Mouse (Mus musculus): ENCODE measurements around the gene Tmem94. TPM values are rescaled to one million over a fixed set of nuclear protein-coding genes. Genes with fewer than 3 reads are reported as not detected.

Gene Tmem94
- total and polyA plus RNA-seq, 3 experiments, result 23.2 to 64.4 (median 38.9) TPM

- TF ChIP-seq ZKSCAN1 (IDR thresholded peaks at IDR 0.05; ENCODE audit: low read depth, low read length) (no peak), MYB (IDR thresholded peaks at IDR 0.05; ENCODE audit: low read depth, low read length) (no peak), POLR2A (IDR thresholded peaks at IDR 0.05; ENCODE audit: control insufficient read depth in 1 of 2, insufficient read depth in 1 of 2, low read depth in 1 of 2, low read length in 2 of 2, poor library complexity in 1 of 2) (no peak), GATA1 (IDR thresholded peaks at IDR 0.05; ENCODE audit: low read depth, low read length) (no peak), ETS1 (IDR thresholded peaks at IDR 0.05; ENCODE audit: low read depth, low read length) (no peak), HCFC1 (IDR thresholded peaks at IDR 0.05; ENCODE audit: low read depth, low read length) (no peak), MAFK (IDR thresholded peaks at IDR 0.05; ENCODE audit: borderline replicate concordance, low read depth, low read length) (no peak)
- H3K27ac ChIP-seq (ENCODE audit: control insufficient read depth, low read depth, low read length), result no peak overlapping the region
These were observed 3.7 kb downstream of the Tmem94 start for GRCm38 (mm10) chr11:115768896-115769295.

GRCm38 (mm10) chr11:115774653-115775052 lies 9.4 kb downstream of the Tmem94 start:
- no peaks in the 10 kb centered on the region for H3K27me3 ChIP-seq (ENCODE audit: control insufficient read depth in 1 of 2, insufficient read depth in 2 of 2, low read length in 2 of 2)
- TF ChIP-seq ZC3H11A (IDR thresholded peaks at IDR 0.05; ENCODE audit: low read depth, low read length), result no peak
- no peak for TF ChIP-seq GABPA (IDR thresholded peaks at IDR 0.05; ENCODE audit: low read depth, low read length)
- no peak for TF ChIP-seq SIN3A (IDR thresholded peaks at IDR 0.05; ENCODE audit: low read length)
- no peak for TF ChIP-seq TCF12 (IDR thresholded peaks at IDR 0.05; ENCODE audit: low read depth, low read length)
- no peak for TF ChIP-seq TAL1 (IDR thresholded peaks at IDR 0.05; ENCODE audit: low read length)
- no peak for TF ChIP-seq CHD2 (IDR thresholded peaks at IDR 0.05; ENCODE audit: low read length)
- TF ChIP-seq POLR2AphosphoS5 (IDR thresholded peaks at IDR 0.05; ENCODE audit: borderline replicate concordance, low read depth, low read length), result no peak
- no peak for TF ChIP-seq KAT2A (conservative IDR thresholded peaks at IDR 0.05; ENCODE audit: low read depth, low read length)
- no peak for TF ChIP-seq NRF1 (IDR thresholded peaks at IDR 0.05; ENCODE audit: insufficient read depth, low read depth, low read length, poor library complexity, severe bottlenecking)
- TF ChIP-seq ZKSCAN1 (IDR thresholded peaks at IDR 0.05; ENCODE audit: low read depth, low read length), result no peak
- TF ChIP-seq RAD21 (IDR thresholded peaks at IDR 0.05; ENCODE audit: low read depth, low read length), result no peak
- no peak for TF ChIP-seq BHLHE40 (IDR thresholded peaks at IDR 0.05; ENCODE audit: borderline replicate concordance, low read depth, low read length)
- no peak for TF ChIP-seq USF2 (IDR thresholded peaks at IDR 0.05; ENCODE audit: borderline replicate concordance in 1 of 2, insufficient read depth in 1 of 2, low read depth in 1 of 2, low read length in 2 of 2)
- no peak for TF ChIP-seq USF1 (IDR thresholded peaks at IDR 0.05; ENCODE audit: low read depth, low read length)
- no peak for TF ChIP-seq UBTF (IDR thresholded peaks at IDR 0.05; ENCODE audit: borderline replicate concordance, insufficient read depth, low read depth, low read length)
- no peak for TF ChIP-seq CTCF (IDR thresholded peaks at IDR 0.05 in 2 of 3, conservative IDR thresholded peaks at IDR 0.05 in 1 of 3; ENCODE audit: control insufficient read depth in 1 of 3, insufficient read depth in 1 of 3, low read depth in 2 of 3, low read length in 3 of 3, poor library complexity in 1 of 3, severe bottlenecking in 1 of 3)
- TF ChIP-seq MYC (IDR thresholded peaks at IDR 0.05; ENCODE audit: low read depth, low read length), result no peak
- no peak for TF ChIP-seq TBP (IDR thresholded peaks at IDR 0.05; ENCODE audit: low read depth, low read length)
- TF ChIP-seq ZMIZ1 (IDR thresholded peaks at IDR 0.05; ENCODE audit: low read depth, low read length), result no peak
- peaks cover 11 to 12% of the 10 kb centered on the region in 2 experiments; a peak in 3 of 4 replicates for H3K4me1 ChIP-seq (ENCODE audit: control insufficient read depth in 1 of 2, insufficient read depth in 2 of 2, low read length in 2 of 2)
- no peak for DNase-seq (ENCODE audit: low read depth, low spot score)
- H3K4me3 ChIP-seq (ENCODE audit: control insufficient read depth in 1 of 2, insufficient read depth in 1 of 2, low read depth in 2 of 2, low read length in 2 of 2), result no peak overlapping the region
- H3K27ac ChIP-seq (ENCODE audit: control insufficient read depth, low read depth, low read length), result no peak overlapping the region
- H3K36me3 ChIP-seq (ENCODE audit: control insufficient read depth in 1 of 2, insufficient read depth in 2 of 2, low read length in 2 of 2), result peaks cover 0 to 9% of the 10 kb centered on the region in 2 experiments; a peak in 3 of 4 replicates
- H3K9ac ChIP-seq (ENCODE audit: control insufficient read depth, low read depth, low read length, poor library complexity, severe bottlenecking), result no peak overlapping the region
- no peaks in the 10 kb centered on the region; the same call in 1 of the 2 replicates for H3K79me2 ChIP-seq (ENCODE audit: control insufficient read depth, insufficient read depth, low read length, poor library complexity)
- H3K9me3 ChIP-seq (replicated peaks; ENCODE audit: insufficient read depth, low read length), result no peaks in the 10 kb centered on the region

More at GRCm38 (mm10) chr11:115768896-115769295, 3.7 kb downstream of the Tmem94 start:
- peaks cover 0 to 6% of the 10 kb centered on the region in 2 experiments; a peak in 2 of 4 replicates for H3K36me3 ChIP-seq (ENCODE audit: control insufficient read depth in 1 of 2, insufficient read depth in 2 of 2, low read length in 2 of 2)
- DNase-seq (ENCODE audit: low read depth, low spot score), result no peak
- H3K79me2 ChIP-seq (ENCODE audit: control insufficient read depth, insufficient read depth, low read length, poor library complexity), result peaks cover 5% of the 10 kb centered on the region; the same call in 1 of the 2 replicates
- H3K4me3 ChIP-seq (ENCODE audit: control insufficient read depth in 1 of 2, insufficient read depth in 1 of 2, low read depth in 2 of 2, low read length in 2 of 2), result no peak overlapping the region
- H3K27me3 ChIP-seq (ENCODE audit: control insufficient read depth in 1 of 2, insufficient read depth in 2 of 2, low read length in 2 of 2), result no peaks in the 10 kb centered on the region
- no peak overlapping the region for H3K9ac ChIP-seq (ENCODE audit: control insufficient read depth, low read depth, low read length, poor library complexity, severe bottlenecking)
- peaks cover 5 to 7% of the 10 kb centered on the region in 2 experiments for H3K4me1 ChIP-seq (ENCODE audit: control insufficient read depth in 1 of 2, insufficient read depth in 2 of 2, low read length in 2 of 2)
- H3K9me3 ChIP-seq (replicated peaks; ENCODE audit: insufficient read depth, low read length), result no peaks in the 10 kb centered on the region
